Mouse (Mus musculus): ENCODE measurements at regions not wholly inside any gene's neighbourhood (a gene's known extent, or its start where the extent isn't known, plus 50 kb on each side); places are given as distances from the start of the nearest gene placed in this dataset.

GRCm38 (mm10) chr4:135013932-135014331 is 83.2 kb downstream of the Syf2 start:
- peaks cover 11% of the 10 kb centered on the region for H3K27me3 ChIP-seq (replicated peaks; ENCODE audit: low read depth, poor library complexity, severe bottlenecking)
- H3K4me1 ChIP-seq: peaks cover 24% of the 10 kb centered on the region
- no peak for DNase-seq (ENCODE audit: low spot score)
- WGBS: 51% methylated on average over 2 of the region's 2 CpGs
- no peaks in the 10 kb centered on the region for H3K36me3 ChIP-seq (replicated peaks)
- no peak overlapping the region for H3K27ac ChIP-seq (replicated peaks)
- H3K4me3 ChIP-seq: no peak overlapping the region
- H3K9me3 ChIP-seq: 0 out of 2 replicates have a peak, but pooled peaks cover 2% of the 10 kb centered on the region

- H3K4me3 ChIP-seq: no peak overlapping the region
- peaks cover 14% of the 10 kb centered on the region for H3K4me1 ChIP-seq
- DNase-seq (ENCODE audit: low spot score): peak; percentile 67
- 0 out of 2 replicates have a peak, but pooled peaks cover 2% of the 10 kb centered on the region for H3K9me3 ChIP-seq
- no peaks in the 10 kb centered on the region for H3K36me3 ChIP-seq (replicated peaks)
- H3K27ac ChIP-seq (replicated peaks): no peak overlapping the region
- peaks cover 22% of the 10 kb centered on the region for H3K27me3 ChIP-seq (replicated peaks; ENCODE audit: low read depth, poor library complexity, severe bottlenecking)
- 29% methylated on average over 8 of the region's 8 CpGs for WGBS
Observed at GRCm38 (mm10) chr4:135018018-135018417, 87.3 kb downstream of the Syf2 start.

GRCm38 (mm10) chr4:135019120-135019519 is 88.4 kb downstream of the Syf2 start:
- H3K27me3 ChIP-seq (replicated peaks; ENCODE audit: low read depth, poor library complexity, severe bottlenecking): peaks cover 25% of the 10 kb centered on the region
- H3K9me3 ChIP-seq: 0 out of 2 replicates have a peak, but pooled peaks cover 4% of the 10 kb centered on the region
- WGBS: 66% methylated on average over 2 of the region's 2 CpGs
- DNase-seq (ENCODE audit: low spot score): no peak
- no peak overlapping the region for H3K4me3 ChIP-seq
- H3K36me3 ChIP-seq (replicated peaks): no peaks in the 10 kb centered on the region
- peaks cover 11% of the 10 kb centered on the region; the same call in 1 of the 2 replicates for H3K4me1 ChIP-seq
- no peak overlapping the region for H3K27ac ChIP-seq (replicated peaks)

GRCm38 (mm10) chr4:135020262-135020991 is 89.7 kb downstream of the Syf2 start:
- Histone ChIP-seq H3K9me3 (0 out of 2 replicates have a peak, but pooled peaks cover 4% of the 10 kb centered on the region), H3K27ac (replicated peaks) (0 out of 2 replicates have a peak overlapping the region, but pooled peaks have one; percentile 20), H3K27me3 (replicated peaks; ENCODE audit: low read depth, poor library complexity, severe bottlenecking) (peaks cover 28% of the 10 kb centered on the region), H3K4me3 (no peak overlapping the region), H3K36me3 (replicated peaks) (no peaks in the 10 kb centered on the region), H3K4me1 (peaks cover 11% of the 10 kb centered on the region; the same call in 1 of the 2 replicates)
- WGBS: 78% methylated on average over 8 of the region's 8 CpGs
- DNase-seq (ENCODE audit: low spot score): no peak

- 94% methylated on average over 5 of the region's 5 CpGs for WGBS
- Histone ChIP-seq H3K4me1 (peaks cover 18% of the 10 kb centered on the region), H3K4me3 (no peak overlapping the region), H3K27ac (replicated peaks) (no peak overlapping the region), H3K36me3 (replicated peaks) (no peaks in the 10 kb centered on the region), H3K9me3 (0 out of 2 replicates have a peak, but pooled peaks cover 4% of the 10 kb centered on the region), H3K27me3 (replicated peaks; ENCODE audit: low read depth, poor library complexity, severe bottlenecking) (peaks cover 37% of the 10 kb centered on the region)
- no peak for DNase-seq (ENCODE audit: low spot score)
Observed at GRCm38 (mm10) chr4:135023200-135023599, 92.5 kb downstream of the Syf2 start.

GRCm38 (mm10) chr4:135025802-135026201 is 94.7 kb upstream of the Runx3 start:
- no peak overlapping the region for H3K4me3 ChIP-seq
- no peak for DNase-seq (ENCODE audit: low spot score)
- peaks cover 33% of the 10 kb centered on the region for H3K27me3 ChIP-seq (replicated peaks; ENCODE audit: low read depth, poor library complexity, severe bottlenecking)
- WGBS: 84% methylated on average over 18 of the region's 18 CpGs
- H3K27ac ChIP-seq (replicated peaks): no peak overlapping the region
- H3K9me3 ChIP-seq: 0 out of 2 replicates have a peak, but pooled peaks cover 4% of the 10 kb centered on the region
- H3K36me3 ChIP-seq (replicated peaks): no peaks in the 10 kb centered on the region
- H3K4me1 ChIP-seq: peaks cover 9% of the 10 kb centered on the region

- WGBS: 61% methylated on average over 8 of the region's 8 CpGs
- peaks cover 13% of the 10 kb centered on the region for H3K4me1 ChIP-seq
- H3K36me3 ChIP-seq (replicated peaks): no peaks in the 10 kb centered on the region
- no peak overlapping the region for H3K27ac ChIP-seq (replicated peaks)
- H3K4me3 ChIP-seq: no peak overlapping the region
- DNase-seq (ENCODE audit: low spot score): no peak
- H3K9me3 ChIP-seq: 0 out of 2 replicates have a peak, but pooled peaks cover 4% of the 10 kb centered on the region
- H3K27me3 ChIP-seq (replicated peaks; ENCODE audit: low read depth, poor library complexity, severe bottlenecking): peaks cover 32% of the 10 kb centered on the region
Observed at GRCm38 (mm10) chr4:135027136-135027535, 93.3 kb upstream of the Runx3 start.

- WGBS: 92% methylated on average over 2 of the region's 2 CpGs
- no peaks in the 10 kb centered on the region for H3K36me3 ChIP-seq (replicated peaks)
- no peak overlapping the region for H3K27ac ChIP-seq (replicated peaks)
- no peak for DNase-seq (ENCODE audit: low spot score)
- peaks cover 24% of the 10 kb centered on the region for H3K4me1 ChIP-seq
- H3K27me3 ChIP-seq (replicated peaks; ENCODE audit: low read depth, poor library complexity, severe bottlenecking): peaks cover 43% of the 10 kb centered on the region
- H3K9me3 ChIP-seq: no peaks in the 10 kb centered on the region
- H3K4me3 ChIP-seq: no peak overlapping the region
Observed at GRCm38 (mm10) chr4:135029723-135030122, 90.7 kb upstream of the Runx3 start.

GRCm38 (mm10) chr4:135032461-135032860 is 88.0 kb upstream of the Runx3 start:
- 30% methylated on average over 9 of the region's 9 CpGs for WGBS
- Histone ChIP-seq H3K27ac (replicated peaks) (peak overlapping the region; percentile 32; the same call in 1 of the 2 replicates), H3K4me3 (no peak overlapping the region), H3K9me3 (no peaks in the 10 kb centered on the region), H3K27me3 (replicated peaks; ENCODE audit: low read depth, poor library complexity, severe bottlenecking) (peaks cover 36% of the 10 kb centered on the region), H3K4me1 (peaks cover 23% of the 10 kb centered on the region), H3K36me3 (replicated peaks) (no peaks in the 10 kb centered on the region)
- no peak for DNase-seq (ENCODE audit: low spot score)

- H3K36me3 ChIP-seq (replicated peaks): no peaks in the 10 kb centered on the region
- no peaks in the 10 kb centered on the region for H3K9me3 ChIP-seq
- H3K27me3 ChIP-seq (replicated peaks; ENCODE audit: low read depth, poor library complexity, severe bottlenecking): peaks cover 28% of the 10 kb centered on the region
- no peak for DNase-seq (ENCODE audit: low spot score)
- no peak overlapping the region for H3K4me3 ChIP-seq
- no peak overlapping the region for H3K27ac ChIP-seq (replicated peaks)
- 72% methylated on average over 8 of the region's 8 CpGs for WGBS
- H3K4me1 ChIP-seq: peaks cover 23% of the 10 kb centered on the region
Observed at GRCm38 (mm10) chr4:135033302-135033701, 87.2 kb upstream of the Runx3 start.

GRCm38 (mm10) chr4:135034406-135034805 is 86.0 kb upstream of the Runx3 start:
- H3K9me3 ChIP-seq: no peaks in the 10 kb centered on the region
- no peaks in the 10 kb centered on the region for H3K36me3 ChIP-seq (replicated peaks)
- H3K4me1 ChIP-seq: peaks cover 23% of the 10 kb centered on the region
- peaks cover 20% of the 10 kb centered on the region for H3K27me3 ChIP-seq (replicated peaks; ENCODE audit: low read depth, poor library complexity, severe bottlenecking)
- DNase-seq (ENCODE audit: low spot score): peak; percentile 77
- WGBS: 27% methylated on average over 7 of the region's 7 CpGs
- H3K27ac ChIP-seq (replicated peaks): no peak overlapping the region
- no peak overlapping the region for H3K4me3 ChIP-seq

- DNase-seq (ENCODE audit: low spot score): no peak
- 94% methylated on average over 3 of the region's 3 CpGs for WGBS
- H3K27ac ChIP-seq (replicated peaks): no peak overlapping the region
Observed at GRCm38 (mm10) chr4:135036764-135037163, 83.7 kb upstream of the Runx3 start.

GRCm38 (mm10) chr4:135039234-135039633 is 81.2 kb upstream of the Runx3 start:
- 88% methylated on average over 2 of the region's 2 CpGs for WGBS
- no peak overlapping the region for H3K4me3 ChIP-seq
- H3K36me3 ChIP-seq (replicated peaks): no peaks in the 10 kb centered on the region
- no peak for DNase-seq (ENCODE audit: low spot score)
- H3K27ac ChIP-seq (replicated peaks): no peak overlapping the region
- H3K9me3 ChIP-seq: no peaks in the 10 kb centered on the region
- 0 out of 2 replicates have a peak, but pooled peaks cover 4% of the 10 kb centered on the region for H3K27me3 ChIP-seq (replicated peaks; ENCODE audit: low read depth, poor library complexity, severe bottlenecking)
- peaks cover 12% of the 10 kb centered on the region for H3K4me1 ChIP-seq

More at GRCm38 (mm10) chr4:135036764-135037163, 83.7 kb upstream of the Runx3 start:
- Histone ChIP-seq H3K9me3 (no peaks in the 10 kb centered on the region), H3K4me3 (no peak overlapping the region), H3K4me1 (peaks cover 23% of the 10 kb centered on the region), H3K36me3 (replicated peaks) (no peaks in the 10 kb centered on the region), H3K27me3 (replicated peaks; ENCODE audit: low read depth, poor library complexity, severe bottlenecking) (peaks cover 20% of the 10 kb centered on the region)
